Mouse (Mus musculus) heart, embryonic 12.5 days (tissue): Measurements from ENCODE around the gene Nrarp. TPM values are rescaled to one million over a fixed set of nuclear protein-coding genes. Genes with fewer than 3 reads are reported as not detected.

Experiments used
- ATAC-seq: fragments of 200-750 bp; cut with Nextera tagmentation; 2 replicates; pipeline ENCODE4 v1.8.0; 2017; ENCODE audit warnings: moderate TSS enrichment, moderate library complexity; ENCODE audit not compliant: insufficient number of reproducible peaks, low FRiP score
- H3K27ac ChIP-seq: fragments of 300-500 bp; sonication (generic); 2 replicates; pipeline ENCODE4 v1.5.1; 2016; ENCODE audit warnings: mild to moderate bottlenecking, moderate library complexity; ENCODE audit not compliant: poor library complexity, severe bottlenecking
- H3K27me3 ChIP-seq: fragments of 300-500 bp; sonication (generic); replicated peaks from 2 replicates; pipeline ENCODE4 v1.6.1; 2016; ENCODE audit warnings: mild to moderate bottlenecking, moderate library complexity
- H3K36me3 ChIP-seq: fragments of 300-500 bp; sonication (generic); 2 replicates; pipeline ENCODE4 v1.6.1; 2016; ENCODE audit warnings: mild to moderate bottlenecking, moderate library complexity
- H3K4me1 ChIP-seq: fragments of 300-500 bp; sonication (generic); replicated peaks from 2 replicates; pipeline ENCODE4 v1.6.1; 2016; ENCODE audit warnings: mild to moderate bottlenecking
- H3K4me2 ChIP-seq: fragments of 300-500 bp; sonication (generic); 2 replicates; pipeline ENCODE4 v1.6.1; 2016; ENCODE audit warnings: mild to moderate bottlenecking, moderate library complexity
- H3K4me3 ChIP-seq: fragments of 300-500 bp; sonication (generic); 2 replicates; pipeline ENCODE4 v1.5.1; 2016; ENCODE audit warnings: mild to moderate bottlenecking
- H3K9ac ChIP-seq: fragments of 300-500 bp; sonication (generic); 2 replicates; pipeline ENCODE4 v1.6.1; 2016; ENCODE audit warnings: mild to moderate bottlenecking, moderate library complexity
- H3K9me3 ChIP-seq: fragments of 300-500 bp; sonication (generic); replicated peaks from 2 replicates; pipeline ENCODE4 v1.6.1; 2016; ENCODE audit warnings: mild to moderate bottlenecking, moderate library complexity
- WGBS: fragments of 180-500 bp; shearing (Covaris S2); methylation state at CpG from one replicate; pipeline ENCODE4 v1.1.7; 2016; 5-methylcytosine and 5-hydroxymethylcytosine counted together
- polyA plus RNA-seq: library from polyadenylated mRNA; unstranded; fragments of >200 nt; fragmentation: Nextera tagmentation; extraction: Ambion mirVana; gene quantifications from 2 replicates; pipeline ENCODE4 v1.2.1, GENCODE M21; 2016

Gene Nrarp
- polyA plus RNA-seq, 1 experiment from 2014 or later: 10.8 TPM

DNA sequence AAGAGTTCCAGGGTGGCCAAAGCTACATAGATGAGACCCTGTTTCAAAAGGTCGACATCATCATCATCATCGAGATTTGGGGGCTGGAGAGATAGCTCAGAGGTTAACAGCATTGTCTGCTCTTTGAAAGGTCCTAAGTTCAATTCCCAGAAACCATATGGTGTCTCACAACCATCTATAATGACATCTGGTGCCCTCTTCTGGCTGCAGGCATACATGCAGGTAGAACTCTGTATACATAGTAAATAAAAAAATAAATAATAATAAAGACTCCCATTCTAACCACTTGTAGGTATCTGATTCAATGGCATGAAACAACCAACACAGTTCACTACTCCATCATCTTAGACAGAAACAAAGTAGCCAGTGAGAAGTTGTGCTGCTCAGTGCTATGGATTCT is 23.6 kb upstream of the Nrarp start:
- H3K27ac ChIP-seq: no peak overlapping the region
- no peak overlapping the region for H3K4me2 ChIP-seq

DNA sequence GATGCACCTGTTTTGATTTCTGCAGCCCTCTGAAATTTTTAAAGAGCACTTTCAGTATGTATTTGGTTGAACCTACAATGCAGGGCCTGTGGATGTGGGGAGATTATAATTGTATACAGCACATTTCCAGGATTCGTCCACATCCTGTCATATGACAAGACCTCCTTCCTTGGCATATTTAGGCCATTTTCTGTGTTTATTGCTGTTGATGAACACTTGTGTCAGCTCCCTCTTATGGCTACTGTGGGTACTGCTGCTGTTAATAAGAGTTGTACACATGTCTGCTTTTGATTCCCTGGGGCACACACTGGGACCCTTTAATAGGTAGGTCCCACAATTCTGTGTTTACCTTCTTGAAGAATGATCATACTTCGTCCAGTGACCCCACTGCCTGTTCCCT is 22.9 kb upstream of the Nrarp start:
- no peak overlapping the region for H3K27ac ChIP-seq
- H3K27me3 ChIP-seq: peaks cover 6% of the 10 kb centered on the region; the same call in 1 of the 2 replicates
- 40% methylated on average over 2 of the region's 2 CpGs for WGBS
- no peaks in the 10 kb centered on the region for H3K9me3 ChIP-seq
- H3K4me1 ChIP-seq: peaks cover 1% of the 10 kb centered on the region; the same call in 1 of the 2 replicates
- ATAC-seq: no peak
- no peak overlapping the region for H3K9ac ChIP-seq
- no peak overlapping the region for H3K4me3 ChIP-seq
- H3K36me3 ChIP-seq: no peaks in the 10 kb centered on the region
- no peak overlapping the region for H3K4me2 ChIP-seq

More for the DNA sequence above, 23.6 kb upstream of the Nrarp start:
- no peak overlapping the region for H3K9ac ChIP-seq
- peaks cover 4% of the 10 kb centered on the region; the same call in 1 of the 2 replicates for H3K4me1 ChIP-seq
- no peak for ATAC-seq
- no peaks in the 10 kb centered on the region for H3K27me3 ChIP-seq
- H3K4me3 ChIP-seq: no peak overlapping the region
- WGBS: 31% methylated on average over 2 of the region's 2 CpGs
- H3K9me3 ChIP-seq: no peaks in the 10 kb centered on the region
- H3K36me3 ChIP-seq: no peaks in the 10 kb centered on the region

DNA sequence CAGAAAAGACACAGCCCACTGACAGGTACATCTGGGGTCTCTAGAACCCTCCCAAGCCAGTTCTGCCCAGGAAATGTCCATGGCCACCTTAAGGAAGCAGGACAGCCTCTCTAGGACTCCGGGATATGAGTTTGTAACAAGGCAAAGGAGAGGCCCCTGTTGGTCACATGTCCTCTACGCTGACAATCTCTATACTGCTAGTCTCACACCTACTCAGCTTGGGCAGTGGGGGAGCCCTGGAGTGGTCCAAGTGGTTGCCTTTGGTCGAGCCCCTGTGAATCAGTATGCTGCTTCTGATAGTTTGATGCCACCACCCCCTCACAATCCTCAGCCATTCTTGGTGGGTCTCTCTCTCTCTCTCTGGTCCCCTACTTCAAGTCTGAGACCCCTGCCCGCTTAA is 13.1 kb upstream of the Nrarp start:
- Histone ChIP-seq H3K4me1 (peaks cover 44% of the 10 kb centered on the region), H3K36me3 (no peaks in the 10 kb centered on the region), H3K27me3 (peaks cover 11% of the 10 kb centered on the region), H3K9ac (peak overlapping the region; percentile 68), H3K4me2 (peak overlapping the region; percentile 80), H3K27ac (peak overlapping the region; percentile 48), H3K4me3 (peak overlapping the region; percentile 56), H3K9me3 (no peaks in the 10 kb centered on the region)
- WGBS: 17% methylated on average over 4 of the region's 4 CpGs
- peak; percentile 36 for ATAC-seq

GRCm38 (mm10) chr2:25167919-25168664 is 12.5 kb upstream of the Nrarp start:
- peaks cover 40% of the 10 kb centered on the region for H3K4me1 ChIP-seq
- H3K9ac ChIP-seq: peak overlapping the region; percentile 68
- peak overlapping the region; percentile 80 for H3K4me2 ChIP-seq
- H3K4me3 ChIP-seq: peak overlapping the region; percentile 56
- H3K27me3 ChIP-seq: peaks cover 15% of the 10 kb centered on the region
- peak overlapping the region; percentile 48 for H3K27ac ChIP-seq
- ATAC-seq: peak; percentile 77
- H3K9me3 ChIP-seq: no peaks in the 10 kb centered on the region
- WGBS: 2% methylated on average over 38 of the region's 41 CpGs
- no peaks in the 10 kb centered on the region for H3K36me3 ChIP-seq

DNA sequence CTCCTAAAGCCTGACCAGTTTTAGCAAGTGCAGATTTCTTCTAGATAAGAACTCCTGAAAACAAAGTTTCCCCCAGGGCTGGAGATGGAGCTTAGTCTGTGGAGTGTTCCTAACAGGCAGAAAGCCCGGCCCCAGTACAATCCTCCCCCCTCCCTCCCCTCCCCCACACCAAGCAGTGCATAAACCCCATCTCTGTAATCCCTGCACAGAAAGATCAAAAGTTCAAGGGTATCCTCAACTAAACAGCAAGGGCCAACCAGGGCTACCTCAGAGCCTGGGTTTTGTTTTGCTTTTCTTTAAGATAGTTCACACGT is 11.9 kb upstream of the Nrarp start:
- no peaks in the 10 kb centered on the region for H3K9me3 ChIP-seq
- peak overlapping the region; percentile 80 for H3K4me2 ChIP-seq
- peaks cover 17% of the 10 kb centered on the region for H3K27me3 ChIP-seq
- peak overlapping the region; percentile 48 for H3K27ac ChIP-seq
- peak overlapping the region; percentile 68 for H3K9ac ChIP-seq
- no peaks in the 10 kb centered on the region for H3K36me3 ChIP-seq
- H3K4me3 ChIP-seq: peak overlapping the region; percentile 56
- H3K4me1 ChIP-seq: peaks cover 35% of the 10 kb centered on the region
- 15% methylated on average over 2 of the region's 2 CpGs for WGBS
- no peak; the same call in 1 of the 2 replicates for ATAC-seq

DNA sequence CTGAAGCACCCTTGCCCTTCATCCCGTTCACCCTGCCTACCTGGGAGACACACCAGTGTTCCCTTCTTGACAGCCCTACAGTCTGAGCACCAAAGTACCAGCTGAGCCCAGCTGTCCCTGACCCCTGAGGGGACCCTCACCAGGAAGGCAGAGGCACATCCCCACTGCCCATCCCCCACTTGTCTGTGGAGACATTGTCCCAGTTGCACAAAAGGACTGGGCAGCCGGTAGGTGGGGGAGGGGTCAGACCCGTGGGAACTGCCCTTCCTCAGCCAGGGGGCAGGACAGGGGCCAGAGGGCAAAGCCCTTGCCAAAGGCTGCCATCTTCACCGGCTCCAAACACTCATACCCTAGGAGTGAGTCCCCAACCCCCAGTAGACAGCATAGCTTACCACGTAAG is 10.8 kb upstream of the Nrarp start:
- peaks cover 13% of the 10 kb centered on the region for H3K27me3 ChIP-seq
- H3K36me3 ChIP-seq: no peaks in the 10 kb centered on the region
- no peak overlapping the region for H3K4me3 ChIP-seq
- ATAC-seq: no peak
- WGBS: 47% methylated on average over 5 of the region's 5 CpGs
- no peak overlapping the region for H3K9ac ChIP-seq
- no peaks in the 10 kb centered on the region for H3K9me3 ChIP-seq
- H3K4me1 ChIP-seq: peaks cover 31% of the 10 kb centered on the region
- no peak overlapping the region for H3K4me2 ChIP-seq
- no peak overlapping the region for H3K27ac ChIP-seq

DNA sequence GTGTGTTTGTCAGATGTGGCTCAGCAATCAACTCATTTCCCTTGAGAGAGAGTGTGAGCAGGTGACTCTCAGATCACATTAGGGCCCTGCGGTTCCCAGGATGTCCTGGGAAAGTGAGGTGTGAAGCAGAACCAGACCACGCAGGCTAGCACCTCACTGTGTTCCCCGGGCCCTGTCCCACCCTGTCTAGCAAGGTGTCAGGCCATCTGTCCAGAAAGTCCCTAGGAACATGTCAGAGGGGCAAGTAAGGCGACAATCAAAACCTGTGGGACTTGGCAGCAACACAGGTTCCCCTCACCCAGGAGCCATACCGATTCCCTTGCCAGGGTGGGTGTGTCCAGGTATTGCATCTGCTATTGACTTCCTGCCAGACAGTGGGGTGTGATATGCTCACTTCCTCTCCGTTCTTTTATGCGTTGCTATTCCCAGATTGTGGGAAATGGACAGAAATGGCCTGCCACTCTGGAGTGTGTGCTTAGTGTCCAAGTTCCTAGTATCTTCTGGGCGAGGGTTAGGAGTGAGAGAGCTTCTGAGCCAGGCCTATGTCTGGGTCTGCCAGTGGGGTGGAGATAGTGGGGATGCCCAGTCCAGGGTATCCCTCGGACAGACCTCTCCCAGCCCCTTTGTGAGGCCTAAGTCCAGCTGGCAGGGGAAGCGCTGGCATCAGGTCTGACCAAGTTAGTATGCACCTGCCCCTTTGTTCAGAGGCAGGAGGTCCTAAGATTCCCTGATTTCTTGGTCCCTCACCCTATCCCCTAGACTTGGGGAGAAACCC is 10.0 kb upstream of the Nrarp start:
- Histone ChIP-seq H3K4me2 (no peak overlapping the region), H3K36me3 (no peaks in the 10 kb centered on the region), H3K27ac (no peak overlapping the region), H3K4me3 (no peak overlapping the region), H3K9me3 (no peaks in the 10 kb centered on the region), H3K9ac (no peak overlapping the region), H3K4me1 (peaks cover 31% of the 10 kb centered on the region), H3K27me3 (peaks cover 13% of the 10 kb centered on the region)
- 53% methylated on average over 10 of the region's 10 CpGs for WGBS
- ATAC-seq: no peak

DNA sequence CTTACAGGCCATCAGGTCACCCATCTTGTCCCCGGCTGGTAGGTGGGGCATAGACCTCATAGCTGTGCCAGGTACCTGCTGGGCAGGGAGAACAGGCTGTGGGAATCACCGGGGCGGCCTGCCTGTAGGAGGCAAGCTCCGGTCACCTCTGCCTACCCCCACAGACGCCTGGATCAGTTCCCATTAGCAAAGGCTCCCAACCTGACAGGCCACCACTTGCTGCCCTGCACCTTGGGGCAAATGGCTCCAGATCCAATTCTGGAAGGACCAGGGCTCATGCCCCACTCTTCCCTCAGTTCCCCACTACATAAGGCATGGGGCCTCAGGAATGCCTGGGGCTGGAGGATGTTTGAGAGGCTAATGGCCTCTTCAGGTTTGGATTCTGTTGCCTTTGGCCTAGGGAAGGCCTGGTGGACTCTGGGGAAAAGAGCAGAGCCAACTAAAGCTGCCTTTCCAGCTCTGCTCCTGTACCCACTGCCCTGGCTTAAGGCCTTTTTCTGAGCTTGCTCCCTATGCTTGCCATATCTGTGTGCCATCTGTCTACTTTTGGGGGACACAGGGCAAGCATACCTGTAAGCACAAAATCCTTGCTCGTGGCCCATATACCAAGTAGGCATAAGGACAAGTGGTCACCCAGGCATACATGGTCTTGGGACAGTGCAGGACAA is 9.3 kb upstream of the Nrarp start:
- no peak overlapping the region for H3K4me3 ChIP-seq
- H3K4me2 ChIP-seq: no peak overlapping the region
- ATAC-seq: no peak
- no peaks in the 10 kb centered on the region for H3K9me3 ChIP-seq
- H3K4me1 ChIP-seq: peaks cover 33% of the 10 kb centered on the region
- H3K27ac ChIP-seq: no peak overlapping the region
- no peaks in the 10 kb centered on the region for H3K36me3 ChIP-seq
- peaks cover 15% of the 10 kb centered on the region for H3K27me3 ChIP-seq
- 81% methylated on average over 6 of the region's 6 CpGs for WGBS
- H3K9ac ChIP-seq: no peak overlapping the region

GRCm38 (mm10) chr2:25171769-25172153 is 8.8 kb upstream of the Nrarp start:
- ATAC-seq: no peak
- Histone ChIP-seq H3K9me3 (no peaks in the 10 kb centered on the region), H3K27me3 (peaks cover 20% of the 10 kb centered on the region), H3K4me3 (no peak overlapping the region), H3K27ac (no peak overlapping the region), H3K4me1 (peaks cover 38% of the 10 kb centered on the region), H3K36me3 (no peaks in the 10 kb centered on the region), H3K4me2 (no peak overlapping the region), H3K9ac (no peak overlapping the region)
- 69% methylated on average over 1 of the region's 1 CpGs for whole genome bisulfite sequencing

DNA sequence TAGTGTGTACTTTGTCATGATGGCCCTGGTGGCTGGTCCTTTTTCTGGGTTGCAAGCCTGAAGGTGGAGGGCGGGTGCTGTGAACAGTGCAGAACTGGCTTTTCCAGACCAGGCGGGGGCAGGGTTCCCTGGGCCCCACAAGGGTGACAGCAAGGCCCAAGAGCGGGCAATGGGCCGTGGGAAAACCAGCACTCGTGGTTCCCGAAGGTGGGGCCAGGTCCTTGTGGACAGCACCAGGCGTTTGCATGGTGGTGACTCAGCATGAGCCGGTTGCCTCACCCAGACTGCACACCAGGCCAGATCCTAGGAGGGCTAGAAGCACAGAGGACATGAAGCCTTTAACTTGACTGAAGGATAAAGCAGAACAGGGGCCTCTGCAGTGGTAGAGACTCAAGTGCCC is 7.9 kb upstream of the Nrarp start:
- Histone ChIP-seq H3K4me2 (no peak overlapping the region), H3K9ac (0 out of 2 replicates have a peak overlapping the region, but pooled peaks have one; percentile 20), H3K27me3 (peaks cover 29% of the 10 kb centered on the region), H3K4me3 (no peak overlapping the region), H3K36me3 (no peaks in the 10 kb centered on the region), H3K4me1 (peaks cover 41% of the 10 kb centered on the region), H3K27ac (no peak overlapping the region), H3K9me3 (no peaks in the 10 kb centered on the region)
- ATAC-seq: no peak
- 59% methylated on average over 8 of the region's 8 CpGs for WGBS

DNA sequence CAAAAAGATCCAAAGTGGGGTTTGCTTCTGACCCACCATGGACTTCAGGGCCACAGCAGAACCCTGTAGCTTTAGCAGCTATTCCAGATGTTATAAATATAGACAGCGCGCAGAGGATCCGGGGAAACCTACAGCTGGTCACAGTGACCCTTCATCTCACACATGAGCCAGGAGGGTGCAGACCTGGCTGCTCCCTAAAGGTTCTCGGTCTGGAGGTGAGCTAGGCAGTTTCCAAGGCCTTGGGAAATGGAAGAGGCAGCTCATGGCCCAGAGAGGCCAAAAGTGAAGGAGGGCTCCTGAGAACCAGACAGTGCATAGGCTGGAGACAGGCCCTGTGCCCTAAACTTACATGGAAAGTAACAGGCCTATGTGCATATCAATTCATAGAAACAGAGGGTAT is 6.7 kb upstream of the Nrarp start:
- 94% methylated on average over 4 of the region's 4 CpGs for WGBS
- no peak overlapping the region for H3K4me3 ChIP-seq
- no peaks in the 10 kb centered on the region for H3K9me3 ChIP-seq
- ATAC-seq: no peak
- H3K4me1 ChIP-seq: peaks cover 44% of the 10 kb centered on the region
- H3K27ac ChIP-seq: no peak overlapping the region
- H3K36me3 ChIP-seq: no peaks in the 10 kb centered on the region
- peaks cover 41% of the 10 kb centered on the region for H3K27me3 ChIP-seq
- no peak overlapping the region for H3K4me2 ChIP-seq
- H3K9ac ChIP-seq: no peak overlapping the region
